Mouse (Mus musculus) midbrain, embryonic 16.5 days (tissue): ENCODE measurements around the gene 2610507B11Rik. TPM values are rescaled to one million over a fixed set of nuclear protein-coding genes. Genes with fewer than 3 reads are reported as not detected.
A peak's percentile ranks its signal among the peaks of the same experiment; 100 is the strongest.

Experiments
- ATAC-seq: fragments of 200-750 bp; cut with Nextera tagmentation; 2 replicates; pipeline ENCODE4 v1.8.0; 2017; ENCODE audit warnings: moderate TSS enrichment
- H3K27ac ChIP-seq: fragments of 300-500 bp; sonication (generic); 2 replicates; pipeline ENCODE4 v1.5.1; 2014; ENCODE audit warnings: mild to moderate bottlenecking, low read length, mixed read lengths
- H3K27me3 ChIP-seq: fragments of 300-500 bp; sonication (generic); 2 replicates; pipeline ENCODE4 v1.6.1; 2014; ENCODE audit warnings: low read depth, low read length, mixed read lengths; ENCODE audit not compliant: control insufficient read depth, insufficient read depth
- H3K36me3 ChIP-seq: fragments of 300-500 bp; sonication (generic); 2 replicates; pipeline ENCODE4 v1.6.1; 2014; ENCODE audit warnings: mild to moderate bottlenecking, low read length, moderate library complexity, mixed read lengths; ENCODE audit not compliant: control insufficient read depth, insufficient read depth
- H3K4me1 ChIP-seq: fragments of 300-500 bp; sonication (generic); 2 replicates; pipeline ENCODE4 v1.6.1; 2014; ENCODE audit warnings: mild to moderate bottlenecking, low read length, mixed read lengths; ENCODE audit not compliant: control insufficient read depth, insufficient read depth
- H3K4me2 ChIP-seq: fragments of 300-500 bp; sonication (generic); 2 replicates; pipeline ENCODE4 v1.6.1; 2014; ENCODE audit warnings: mild to moderate bottlenecking, low read length, mixed read lengths
- H3K4me3 ChIP-seq: fragments of 300-500 bp; sonication (generic); 2 replicates; pipeline ENCODE4 v1.5.1; 2014; ENCODE audit warnings: low read depth, mild to moderate bottlenecking, low read length, moderate library complexity, mixed read lengths
- H3K9ac ChIP-seq: fragments of 300-500 bp; sonication (generic); 2 replicates; pipeline ENCODE4 v1.6.1; 2014; ENCODE audit warnings: low read depth, low read length, mixed read lengths
- H3K9me3 ChIP-seq: fragments of 300-500 bp; sonication (generic); replicated peaks from 2 replicates; pipeline ENCODE4 v1.6.1; 2014; ENCODE audit warnings: mild to moderate bottlenecking, low read length, mixed read lengths; ENCODE audit not compliant: control insufficient read depth, poor library complexity, severe bottlenecking
- WGBS: fragments of 180-500 bp; shearing (Covaris S2); extraction: QIAGEN DNeasy Blood & Tissue Kit; methylation state at CpG from one replicate; pipeline ENCODE4 v1.1.7; 2014; 5-methylcytosine and 5-hydroxymethylcytosine counted together
- polyA plus RNA-seq: library from polyadenylated mRNA; unstranded; fragments of >200 nt; fragmentation: Nextera tagmentation; extraction: Ambion mirVana; gene quantifications from 2 replicates; pipeline ENCODE4 v1.2.1, GENCODE M21; 2015

The 2610507B11Rik gene
- polyA plus RNA-seq, 1 experiment from 2014 or later: 50.1 TPM

- no peak for ATAC-seq
- no peak overlapping the region for H3K9ac ChIP-seq
- H3K9me3 ChIP-seq: no peaks in the 10 kb centered on the region
- no peak overlapping the region for H3K27ac ChIP-seq
- WGBS: 81% methylated on average over 8 of the region's 8 CpGs
- H3K4me1 ChIP-seq: no peaks in the 10 kb centered on the region
- no peak overlapping the region for H3K4me3 ChIP-seq
- H3K27me3 ChIP-seq: no peaks in the 10 kb centered on the region
- no peak overlapping the region for H3K4me2 ChIP-seq
- H3K36me3 ChIP-seq: no peaks in the 10 kb centered on the region
Measured at GRCm38 (mm10) chr11:78310861-78311511, 49.4 kb downstream of the 2610507B11Rik start.

DNA sequence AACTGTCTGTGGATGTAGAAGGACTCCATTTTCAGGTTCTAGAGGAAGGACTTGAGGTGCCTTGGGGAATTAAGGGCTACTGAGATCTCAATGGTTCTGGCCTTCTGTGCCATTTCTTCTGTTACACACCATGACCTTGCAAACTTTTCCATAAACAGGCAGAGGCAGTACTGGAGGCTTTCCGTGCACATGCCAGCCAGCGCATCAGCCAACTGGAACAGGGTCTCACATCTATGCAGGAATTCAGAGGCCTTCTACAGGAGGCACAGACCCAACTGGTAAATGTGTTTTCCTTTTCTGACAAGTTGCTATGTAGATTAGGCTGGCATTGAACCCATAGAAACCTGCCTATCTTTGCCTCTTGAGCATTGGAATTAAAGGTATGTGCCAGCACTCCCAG lies 52.1 kb downstream of the 2610507B11Rik start:
- no peak overlapping the region for H3K4me3 ChIP-seq
- no peak for ATAC-seq
- WGBS: 96% methylated on average over 2 of the region's 2 CpGs
- H3K27me3 ChIP-seq: no peaks in the 10 kb centered on the region
- H3K9me3 ChIP-seq: no peaks in the 10 kb centered on the region
- no peak overlapping the region for H3K9ac ChIP-seq
- H3K27ac ChIP-seq: no peak overlapping the region
- no peaks in the 10 kb centered on the region for H3K4me1 ChIP-seq
- H3K36me3 ChIP-seq: no peaks in the 10 kb centered on the region
- no peak overlapping the region for H3K4me2 ChIP-seq

- no peak overlapping the region for H3K27ac ChIP-seq
- no peak for ATAC-seq
- H3K4me1 ChIP-seq: peaks cover 6% of the 10 kb centered on the region; the same call in 1 of the 2 replicates
- H3K36me3 ChIP-seq: no peaks in the 10 kb centered on the region
- no peaks in the 10 kb centered on the region for H3K27me3 ChIP-seq
- no peak overlapping the region for H3K4me3 ChIP-seq
- WGBS: 92% methylated on average over 2 of the region's 2 CpGs
- H3K9ac ChIP-seq: no peak overlapping the region
- no peaks in the 10 kb centered on the region for H3K9me3 ChIP-seq
- no peak overlapping the region for H3K4me2 ChIP-seq
Measured at GRCm38 (mm10) chr11:78318411-78318810, 56.9 kb downstream of the 2610507B11Rik start.

DNA sequence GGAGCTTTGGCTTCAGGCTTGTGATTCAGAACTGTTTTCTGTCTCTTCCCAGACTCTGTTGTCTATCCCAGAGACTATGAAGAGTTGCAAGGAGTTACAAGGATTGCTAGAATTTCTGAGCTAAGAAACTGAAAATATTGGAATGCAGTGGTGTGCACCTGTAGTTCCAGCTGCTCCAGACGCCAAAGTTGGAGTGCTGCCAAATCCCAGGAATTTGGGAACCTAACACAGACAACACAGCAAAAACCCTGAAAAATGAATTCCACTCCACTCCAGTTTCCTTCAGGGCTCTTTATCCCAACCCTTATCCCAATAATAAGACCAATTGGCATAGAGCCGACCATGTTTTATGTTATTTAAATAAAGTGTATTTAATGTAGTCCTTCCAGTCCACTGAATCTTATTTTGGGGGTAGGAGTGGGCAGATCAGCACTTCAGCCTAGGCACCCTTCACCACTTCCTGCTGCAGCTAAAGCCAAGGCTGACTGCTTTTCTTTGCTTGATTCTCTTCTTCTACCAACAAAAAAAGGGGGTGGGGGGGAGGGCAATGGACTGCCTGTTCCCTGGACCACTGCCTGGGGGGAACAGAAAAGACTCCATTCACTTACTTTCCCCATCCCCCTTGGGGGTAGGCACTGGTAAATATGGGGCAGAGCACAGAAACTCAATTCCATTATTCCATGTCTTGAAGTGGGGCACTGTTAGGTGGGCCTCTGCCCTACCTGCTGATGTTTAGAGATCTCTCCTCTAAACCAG lies 60.7 kb downstream of the 2610507B11Rik start:
- Histone ChIP-seq H3K4me1 (peaks cover 8% of the 10 kb centered on the region; the same call in 1 of the 2 replicates), H3K4me3 (peak overlapping the region; percentile 21; the same call in 1 of the 2 replicates), H3K9ac (0 out of 2 replicates have a peak overlapping the region, but pooled peaks have one; percentile 28), H3K36me3 (no peaks in the 10 kb centered on the region), H3K27me3 (no peaks in the 10 kb centered on the region), H3K4me2 (peak overlapping the region; percentile 41), H3K27ac (peak overlapping the region; percentile 77), H3K9me3 (no peaks in the 10 kb centered on the region)
- ATAC-seq: peak; percentile 56; the same call in 1 of the 2 replicates
- WGBS: 54% methylated on average over 2 of the region's 2 CpGs

GRCm38 (mm10) chr11:78322860-78323259 lies 61.3 kb downstream of the 2610507B11Rik start, which contains the start of gene Aldoc:
Gene Aldoc, plus strand, starts transcription at chr11:78322968.
- H3K36me3 ChIP-seq: no peaks in the 10 kb centered on the region
- no peaks in the 10 kb centered on the region for H3K9me3 ChIP-seq
- peak within 1 kb of the TSS; percentile 41 for H3K4me2 ChIP-seq
- peaks cover 8% of the 10 kb centered on the region; the same call in 1 of the 2 replicates for H3K4me1 ChIP-seq
- peak; percentile 87 for ATAC-seq
- peak within 1 kb of the TSS; percentile 77 for H3K27ac ChIP-seq
- peak within 1 kb of the TSS; percentile 21 for H3K4me3 ChIP-seq
- H3K27me3 ChIP-seq: no peaks in the 10 kb centered on the region
- WGBS: 8% methylated on average over 15 of the region's 15 CpGs
- peak within 1 kb of the TSS; percentile 28 for H3K9ac ChIP-seq

- H3K9ac ChIP-seq: 0 out of 2 replicates have a peak overlapping the region, but pooled peaks have one; percentile 28
- peak overlapping the region; percentile 22 for H3K4me2 ChIP-seq
- peak overlapping the region; percentile 77; the same call in 1 of the 2 replicates for H3K27ac ChIP-seq
- no peaks in the 10 kb centered on the region for H3K36me3 ChIP-seq
- WGBS: 85% methylated on average over 15 of the region's 15 CpGs
- peaks cover 12% of the 10 kb centered on the region for H3K4me1 ChIP-seq
- H3K4me3 ChIP-seq: no peak overlapping the region
- no peak for ATAC-seq
- no peaks in the 10 kb centered on the region for H3K27me3 ChIP-seq
- H3K9me3 ChIP-seq: no peaks in the 10 kb centered on the region
Measured at GRCm38 (mm10) chr11:78324000-78324785, 62.6 kb downstream of the 2610507B11Rik start.

DNA sequence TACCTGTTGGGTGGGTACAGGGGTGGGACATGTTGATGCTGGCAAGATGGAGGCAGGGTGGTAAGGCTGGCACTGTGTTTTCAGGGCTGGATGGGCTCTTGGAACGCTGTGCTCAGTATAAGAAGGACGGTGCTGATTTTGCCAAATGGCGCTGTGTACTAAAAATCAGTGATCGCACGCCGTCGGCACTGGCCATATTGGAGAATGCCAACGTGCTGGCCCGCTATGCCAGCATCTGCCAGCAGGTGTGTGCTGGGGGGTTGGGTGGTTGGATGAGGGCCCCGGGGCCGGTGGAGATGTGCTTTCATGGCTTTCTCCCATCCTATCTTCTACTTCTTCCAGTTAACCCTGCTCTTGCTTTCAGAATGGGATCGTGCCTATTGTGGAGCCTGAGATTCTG lies 63.4 kb downstream of the 2610507B11Rik start:
- Histone ChIP-seq H3K36me3 (no peaks in the 10 kb centered on the region), H3K4me1 (peaks cover 18% of the 10 kb centered on the region)
- WGBS: 92% methylated on average over 12 of the region's 12 CpGs

DNA sequence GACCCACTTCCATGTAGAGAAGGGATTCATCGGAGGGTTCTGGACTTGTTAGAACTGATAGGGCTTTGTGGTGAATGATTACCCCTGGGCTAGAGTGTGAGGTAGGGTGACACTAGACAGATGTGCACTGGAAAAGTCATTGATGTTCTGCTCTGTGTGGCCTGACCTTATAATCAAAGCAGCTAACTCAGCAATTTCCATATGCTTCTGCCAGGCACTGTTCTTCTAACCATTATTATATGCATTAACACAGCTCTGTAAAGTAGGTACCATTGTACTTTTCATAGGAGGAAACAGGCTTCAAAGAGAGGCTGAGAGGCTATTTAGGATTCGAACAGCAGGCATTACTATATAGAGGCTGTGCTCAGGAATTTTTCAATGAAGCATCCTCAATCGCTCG lies 65.7 kb downstream of the 2610507B11Rik start:
- Histone ChIP-seq H3K27me3 (no peaks in the 10 kb centered on the region), H3K27ac (no peak overlapping the region), H3K4me2 (no peak overlapping the region), H3K4me3 (no peak overlapping the region), H3K9me3 (no peaks in the 10 kb centered on the region), H3K4me1 (peaks cover 18% of the 10 kb centered on the region), H3K36me3 (no peaks in the 10 kb centered on the region), H3K9ac (no peak overlapping the region)
- no peak for ATAC-seq
- WGBS: 90% methylated on average over 4 of the region's 4 CpGs

More for the DNA sequence above, 63.4 kb downstream of the 2610507B11Rik start:
- Histone ChIP-seq H3K4me3 (no peak overlapping the region), H3K27ac (no peak overlapping the region), H3K9ac (no peak overlapping the region), H3K27me3 (no peaks in the 10 kb centered on the region), H3K9me3 (no peaks in the 10 kb centered on the region), H3K4me2 (peak overlapping the region; percentile 22; the same call in 1 of the 2 replicates)
- no peak for ATAC-seq
